Mouse (Mus musculus): ENCODE measurements around the gene Lyzl4. TPM values are rescaled to one million over a fixed set of nuclear protein-coding genes. Genes with fewer than 3 reads are reported as not detected.

Gene Lyzl4
- total RNA-seq, 2 experiments from 2014 or later: 0.76 to 1.5 TPM

GRCm38 (mm10) chr9:121566387-121566786 lies 75.5 kb downstream of the Lyzl4 start:
- no peak for TF ChIP-seq CTCF (conservative IDR thresholded peaks at IDR 0.05)
- DNase-seq (ENCODE audit: low spot score in 2 of 2): no peak
- no peak overlapping the region for H3K27ac ChIP-seq
- no peak overlapping the region for H3K4me3 ChIP-seq

- no peak for TF ChIP-seq CTCF (conservative IDR thresholded peaks at IDR 0.05)
- Histone ChIP-seq H3K27ac (no peak overlapping the region), H3K4me3 (no peak overlapping the region)
- no peak for DNase-seq (ENCODE audit: low spot score in 2 of 2)
Observed at GRCm38 (mm10) chr9:121563276-121563675, 78.6 kb downstream of the Lyzl4 start.

GRCm38 (mm10) chr9:121560515-121560914 lies 81.4 kb downstream of the Lyzl4 start:
- no peak for TF ChIP-seq CTCF (conservative IDR thresholded peaks at IDR 0.05)
- no peak for DNase-seq (ENCODE audit: low spot score in 2 of 2)
- Histone ChIP-seq H3K4me3 (no peak overlapping the region), H3K27ac (no peak overlapping the region)

DNA sequence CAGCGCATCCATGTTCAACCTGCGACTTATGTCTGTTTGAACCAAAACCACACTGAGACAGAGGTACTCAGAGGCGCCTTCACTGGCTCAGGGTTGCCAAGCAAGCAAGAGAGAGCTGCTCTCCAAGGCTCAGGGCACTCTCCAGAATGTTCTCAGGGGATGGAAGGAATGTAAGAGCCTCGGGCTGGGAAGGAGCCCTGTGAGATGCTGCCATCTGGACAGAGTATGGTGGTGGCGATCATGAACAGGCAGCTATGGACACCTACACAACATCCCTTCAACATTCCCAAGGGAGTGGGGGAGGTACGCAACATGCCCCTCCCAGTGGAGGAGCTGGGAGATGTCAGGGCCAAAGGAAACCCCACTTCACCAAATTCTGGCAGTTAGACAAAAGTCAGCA lies 83.7 kb downstream of the Lyzl4 start:
- DNase-seq (ENCODE audit: low spot score in 2 of 2): no peak
- no peak overlapping the region for H3K4me3 ChIP-seq
- no peak for TF ChIP-seq CTCF (conservative IDR thresholded peaks at IDR 0.05)
- H3K27ac ChIP-seq: no peak overlapping the region

DNA sequence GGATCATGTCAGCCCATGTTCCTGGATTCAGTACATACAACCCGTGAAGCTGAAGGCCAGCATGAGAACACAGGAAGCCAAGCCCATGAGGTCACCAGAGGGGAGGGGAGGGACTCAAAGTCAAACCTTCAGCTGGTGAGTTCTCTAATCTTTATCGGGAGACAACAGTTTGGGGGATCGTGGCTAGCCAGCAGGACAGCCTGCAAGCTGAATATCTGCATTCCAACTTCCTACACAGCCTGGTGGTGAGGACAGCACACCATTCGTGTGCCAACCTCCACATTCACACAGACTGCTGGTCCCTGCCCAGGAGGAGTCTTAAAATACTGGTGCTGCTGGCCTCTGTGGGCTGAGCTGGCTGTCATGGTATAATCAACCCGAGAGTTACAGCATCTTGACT lies 85.0 kb downstream of the Lyzl4 start:
- Histone ChIP-seq H3K4me3 (no peak overlapping the region), H3K27ac (peak overlapping the region; percentile 73)
- no peak for DNase-seq (ENCODE audit: low spot score in 2 of 2)
- TF ChIP-seq CTCF (conservative IDR thresholded peaks at IDR 0.05): no peak

DNA sequence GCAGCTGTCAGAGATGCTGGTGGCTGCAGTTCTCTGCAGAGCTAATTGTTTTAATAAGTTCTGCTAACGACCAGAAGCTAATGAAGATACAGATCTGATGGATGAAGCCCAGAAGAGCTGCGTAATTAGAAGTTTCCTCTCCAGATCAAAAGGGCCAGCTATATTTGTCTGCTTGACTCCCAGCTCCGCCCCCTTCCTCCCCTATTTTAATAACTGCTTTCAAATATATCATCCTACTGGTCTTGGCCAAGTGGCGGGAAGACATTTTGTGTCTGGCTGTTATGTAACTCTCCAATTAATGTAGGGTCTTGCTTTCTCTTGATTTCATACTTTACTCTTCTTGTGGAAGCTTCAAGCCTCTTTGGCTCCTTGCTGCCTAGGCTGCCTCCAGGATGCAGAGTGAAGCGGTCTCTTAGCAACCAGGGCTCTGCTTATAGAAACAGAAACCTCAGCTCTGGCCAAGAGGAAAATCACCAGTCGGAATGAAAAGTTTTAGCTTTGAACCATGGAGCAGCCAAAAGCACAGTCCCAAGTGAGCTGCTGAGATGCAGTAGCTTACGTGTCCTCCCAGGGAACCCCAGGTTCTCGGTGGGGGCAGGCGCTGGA lies 86.4 kb downstream of the Lyzl4 start:
- H3K4me3 ChIP-seq: no peak overlapping the region
- peak; percentile 40 to 76 for DNase-seq (ENCODE audit: low spot score in 2 of 2)
- no peak for TF ChIP-seq CTCF (conservative IDR thresholded peaks at IDR 0.05)
- H3K27ac ChIP-seq: peak overlapping the region; percentile 73

DNA sequence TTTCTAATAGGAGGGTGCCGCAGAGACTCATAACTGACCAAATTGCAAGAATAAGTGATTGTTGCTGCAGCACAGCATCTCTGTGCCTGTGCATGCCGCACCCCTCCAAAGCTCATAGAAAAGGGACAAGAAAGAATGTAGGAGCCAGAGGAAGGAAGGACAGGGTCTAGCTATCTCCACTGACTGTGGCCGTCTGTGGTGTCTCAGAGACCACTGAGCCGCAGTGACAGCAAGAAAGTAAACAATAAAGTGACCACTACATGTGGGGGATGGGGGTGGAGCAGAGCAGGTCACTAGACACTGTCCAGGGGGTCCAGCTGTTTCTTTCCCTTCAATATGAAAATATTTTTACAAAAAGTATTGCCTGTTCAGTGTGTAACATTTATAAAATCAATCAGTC lies 88.3 kb downstream of the Lyzl4 start:
- Histone ChIP-seq H3K27ac (no peak overlapping the region), H3K4me3 (no peak overlapping the region)
- DNase-seq (ENCODE audit: low spot score in 2 of 2): no peak
- TF ChIP-seq CTCF (conservative IDR thresholded peaks at IDR 0.05): no peak

DNA sequence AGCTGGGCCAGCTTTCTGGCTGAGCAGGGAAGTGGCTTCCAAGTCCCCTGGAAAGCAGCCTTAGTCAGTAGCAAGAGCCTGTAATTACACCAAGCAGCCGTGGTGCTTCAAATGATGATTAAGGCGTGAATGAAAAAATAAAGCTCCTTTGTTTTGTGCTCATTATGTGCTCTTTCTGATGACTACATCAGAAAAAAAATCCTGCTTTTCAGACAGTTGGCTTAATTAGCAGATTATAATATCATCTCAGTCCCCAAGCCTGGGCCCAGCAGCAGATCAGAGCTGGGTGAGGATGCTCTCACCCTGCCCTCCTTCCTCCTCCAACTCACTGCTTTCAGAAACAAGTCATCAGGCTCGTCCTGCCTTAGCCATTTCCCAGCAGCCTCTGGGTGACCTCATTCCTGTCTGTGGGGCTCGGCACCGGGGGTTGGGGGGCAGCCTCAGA lies 91.5 kb downstream of the Lyzl4 start:
- H3K4me3 ChIP-seq: no peak overlapping the region
- peak in 1 of 2 experiments; percentile 50 for DNase-seq (ENCODE audit: low spot score in 2 of 2)
- H3K27ac ChIP-seq: peak overlapping the region; percentile 71
- TF ChIP-seq CTCF (conservative IDR thresholded peaks at IDR 0.05): peak; percentile 33

DNA sequence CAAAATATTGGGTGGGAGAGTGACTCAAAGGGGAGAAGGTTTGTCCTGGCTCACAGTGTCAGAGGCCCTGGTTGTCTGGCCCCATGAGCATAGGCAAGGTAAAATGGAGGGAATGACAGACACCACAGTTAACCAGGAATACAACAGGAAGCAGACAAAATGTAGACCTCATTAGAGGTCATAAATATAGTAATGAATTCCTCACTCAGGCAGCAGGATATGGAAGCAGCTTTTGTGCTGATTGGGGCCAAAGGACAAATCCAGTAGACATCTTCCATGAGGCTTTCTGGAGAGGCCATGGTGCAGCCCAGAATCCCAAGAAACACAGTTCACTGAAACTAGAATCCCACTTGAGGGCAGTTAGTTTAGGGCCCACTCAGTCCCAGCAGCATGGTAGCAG lies 92.5 kb downstream of the Lyzl4 start:
- no peak overlapping the region for H3K4me3 ChIP-seq
- no peak overlapping the region for H3K27ac ChIP-seq
- no peak for TF ChIP-seq CTCF (conservative IDR thresholded peaks at IDR 0.05)
- DNase-seq (ENCODE audit: low spot score in 2 of 2): no peak

DNA sequence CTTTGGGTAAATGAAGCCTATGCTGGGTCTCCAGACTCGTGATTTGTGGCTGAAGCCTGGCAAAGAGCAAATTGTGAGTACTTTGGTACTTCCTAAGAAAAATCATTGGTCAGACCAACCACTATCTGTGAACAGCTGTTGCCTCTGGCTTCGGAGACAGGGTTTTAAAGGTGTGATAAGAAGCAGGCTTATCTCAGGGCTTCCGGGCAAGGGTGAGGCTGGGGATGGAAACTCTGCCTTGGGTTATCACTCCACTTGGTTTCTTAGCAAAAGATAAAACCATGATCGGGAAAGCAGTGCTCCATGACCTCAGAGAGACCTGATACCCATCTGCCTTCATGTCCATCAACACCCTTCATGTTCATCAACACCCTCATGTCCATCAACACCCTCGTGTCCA lies 92.9 kb downstream of the Lyzl4 start:
- DNase-seq (ENCODE audit: low spot score in 2 of 2): no peak
- no peak overlapping the region for H3K27ac ChIP-seq
- TF ChIP-seq CTCF (conservative IDR thresholded peaks at IDR 0.05): no peak
- no peak overlapping the region for H3K4me3 ChIP-seq

DNA sequence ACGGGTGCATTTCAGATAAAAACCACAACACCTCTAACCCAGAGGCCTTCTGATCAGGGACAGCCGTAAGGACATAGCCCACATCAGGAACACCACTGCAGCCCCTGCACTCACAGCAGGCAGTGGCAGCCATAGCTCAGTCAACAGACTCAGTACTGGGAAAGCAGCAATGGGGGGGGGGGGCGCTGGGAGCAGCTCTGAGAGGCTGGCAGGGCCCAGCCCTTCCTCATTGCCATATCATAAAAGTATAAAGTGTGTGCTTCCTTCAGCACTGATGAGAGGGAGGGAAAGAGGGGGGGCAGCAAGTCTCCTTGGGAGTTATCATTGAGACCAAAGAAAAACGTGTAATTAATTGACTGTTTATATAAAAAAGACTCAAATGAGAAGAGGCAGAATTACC lies 94.5 kb downstream of the Lyzl4 start:
- H3K4me3 ChIP-seq: no peak overlapping the region
- no peak overlapping the region for H3K27ac ChIP-seq
- DNase-seq (ENCODE audit: low spot score in 2 of 2): no peak
- TF ChIP-seq CTCF (conservative IDR thresholded peaks at IDR 0.05): no peak

DNA sequence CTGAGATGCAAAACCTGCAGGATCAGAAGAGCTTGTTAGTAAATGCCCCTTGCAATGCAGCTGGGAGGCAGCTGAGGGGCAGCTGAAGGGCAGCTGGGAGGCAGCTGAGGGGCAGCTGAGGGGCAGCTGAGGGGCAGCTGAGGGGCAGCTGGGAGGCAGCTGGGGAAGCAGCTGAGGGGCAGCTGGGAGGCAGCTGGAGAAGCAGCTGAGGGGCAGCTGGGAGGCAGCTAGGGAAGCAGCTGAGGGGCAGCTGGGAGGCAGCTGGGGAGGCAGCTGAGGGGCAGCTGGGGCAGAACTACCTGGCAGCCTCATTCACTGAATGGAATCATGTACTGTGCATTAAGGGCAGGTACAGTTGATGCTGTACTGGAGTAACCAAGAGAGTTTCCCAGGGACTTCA lies 100.4 kb downstream of the Lyzl4 start:
- no peak overlapping the region for H3K4me3 ChIP-seq
- DNase-seq (ENCODE audit: low spot score in 2 of 2): no peak
- TF ChIP-seq CTCF (conservative IDR thresholded peaks at IDR 0.05): no peak

GRCm38 (mm10) chr9:121532626-121533025 lies 109.3 kb downstream of the Lyzl4 start:
- DNase-seq (ENCODE audit: low spot score in 2 of 2): no peak
- Histone ChIP-seq H3K27ac (no peak overlapping the region), H3K4me3 (no peak overlapping the region)
- TF ChIP-seq CTCF (conservative IDR thresholded peaks at IDR 0.05): no peak

More for the DNA sequence above, 100.4 kb downstream of the Lyzl4 start:
- H3K27ac ChIP-seq: no peak overlapping the region

DNA sequence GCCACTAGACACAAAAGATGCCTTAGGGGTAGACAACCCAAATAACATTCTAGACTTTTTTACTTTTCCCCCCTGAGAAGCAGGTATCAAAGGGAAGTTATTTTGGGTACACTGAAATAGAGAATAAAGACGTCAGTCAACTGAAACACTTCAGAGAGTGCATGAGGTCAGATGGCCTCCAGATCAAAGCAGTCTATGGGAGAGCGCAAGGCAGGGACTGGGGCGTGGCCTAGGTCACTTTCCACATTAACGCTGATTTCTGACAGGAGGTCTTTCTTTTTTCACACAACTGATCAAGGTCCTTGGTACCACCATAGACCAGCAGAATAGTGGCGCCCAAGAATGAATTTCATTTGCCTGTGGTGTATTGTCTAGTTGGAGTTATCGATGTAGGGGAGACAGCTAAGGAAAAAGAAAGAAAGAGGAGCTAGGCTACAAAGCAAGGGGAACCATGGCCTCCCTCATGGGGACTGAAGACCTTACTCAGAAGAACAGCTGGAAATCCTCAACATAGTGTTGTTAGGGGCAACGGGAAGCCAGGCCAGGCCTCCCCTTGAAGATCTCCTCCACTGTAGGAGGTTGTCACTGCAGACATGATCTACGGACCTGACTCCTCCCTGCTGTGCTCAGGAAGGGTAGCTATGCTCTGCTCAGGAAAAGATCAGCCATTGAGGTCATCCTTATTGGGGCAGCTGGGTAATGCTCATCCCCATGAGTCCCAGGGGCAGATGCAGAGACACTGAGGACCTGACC lies 113.1 kb downstream of the Lyzl4 start:
- no peak overlapping the region for H3K27ac ChIP-seq
- DNase-seq (ENCODE audit: low spot score in 2 of 2): no peak
- TF ChIP-seq CTCF (conservative IDR thresholded peaks at IDR 0.05): no peak
- H3K4me3 ChIP-seq: no peak overlapping the region

Other genes starting within 250 kb of the Lyzl4 start
- gene Cck, start 146.4 kb downstream of the Lyzl4 start, total RNA-seq (2021): 100 to 1,000 TPM; 667 to 672 TPM
- gene Vipr1, start 620 bp upstream of the Lyzl4 start, total RNA-seq (2021): 10 to 100 TPM; 18.7 to 21.2 TPM
- gene Sec22c, start 63.4 kb upstream of the Lyzl4 start, total RNA-seq (2021): 10 to 100 TPM; 27.5 to 32.8 TPM
- gene Ss18l2, start 68.2 kb upstream of the Lyzl4 start, total RNA-seq (2021): 10 to 100 TPM; 71.8 to 78.8 TPM
- 100 to 1,000 TPM; 104 to 127 TPM for gene Nktr, start 77.1 kb upstream of the Lyzl4 start, total RNA-seq (2021)
- 100 to 1,000 TPM; 101 to 102 TPM for gene Zfp651, start 117.2 kb upstream of the Lyzl4 start, total RNA-seq (2021)
- gene Klhl40, start 135.5 kb upstream of the Lyzl4 start, total RNA-seq (2021): 1 to 10 TPM; 3.3 to 4.6 TPM
- gene Hhatl, start 150.4 kb upstream of the Lyzl4 start, total RNA-seq (2021): 10 to 100 TPM; 15.6 to 19.9 TPM
- 10 to 100 TPM in 1 of 2 experiments, 1 to 10 TPM in 1; 7.8 to 10.0 TPM for gene Ccdc13, start 197.4 kb upstream of the Lyzl4 start, total RNA-seq (2021)
- gene Higd1a, start 216.3 kb upstream of the Lyzl4 start, total RNA-seq (2021): 10 to 100 TPM; 84.4 to 88.4 TPM